Mouse (Mus musculus): ENCODE results near the gene Hcrt.

- TF ChIP-seq CTCF (IDR thresholded peaks at IDR 0.05; ENCODE audit: borderline replicate concordance, insufficient read depth, low read depth, low read length) = peak; percentile 68
- peak; percentile 28; the same call in 1 of the 2 replicates for TF ChIP-seq POLR2A (IDR thresholded peaks at IDR 0.05; ENCODE audit: borderline replicate concordance, insufficient read depth, low read length)
Observed at GRCm38 (mm10) chr11:100761547-100762045, 1.1 kb downstream of the Hcrt start.
